Mouse (Mus musculus) layer of hippocampus, adult 18-20 months (tissue): ENCODE results near the gene Gm20517. TPM values are rescaled to one million over a fixed set of nuclear protein-coding genes. Genes with fewer than 3 reads are reported as not detected.

ENCODE experiments used
- DNase-seq, 2 experiments: peaks; one replicate each; pipeline ENCODE4 v3.0.0; 2022; ENCODE audit warnings: low spot score in 2 of 2
- long read RNA-seq: library from polyadenylated mRNA; stranded (forward); transcript quantifications from one replicate; pipeline ENCODE4 v2.0.0, GENCODE M21; 2021
- total RNA-seq, 2 experiments: library from RNA; stranded (reverse); gene quantifications; 2 replicates each; pipeline ENCODE4 v1.2.3; 2021

Gene Gm20517
- 1 to 10 TPM; 4.2 to 5.8 TPM for total RNA-seq
- long read RNA-seq, partial matches to known transcripts, result 0 of 2 reads
- long read RNA-seq, other reads (novel, unspliced or antisense), result 2 of 2 reads

DNA sequence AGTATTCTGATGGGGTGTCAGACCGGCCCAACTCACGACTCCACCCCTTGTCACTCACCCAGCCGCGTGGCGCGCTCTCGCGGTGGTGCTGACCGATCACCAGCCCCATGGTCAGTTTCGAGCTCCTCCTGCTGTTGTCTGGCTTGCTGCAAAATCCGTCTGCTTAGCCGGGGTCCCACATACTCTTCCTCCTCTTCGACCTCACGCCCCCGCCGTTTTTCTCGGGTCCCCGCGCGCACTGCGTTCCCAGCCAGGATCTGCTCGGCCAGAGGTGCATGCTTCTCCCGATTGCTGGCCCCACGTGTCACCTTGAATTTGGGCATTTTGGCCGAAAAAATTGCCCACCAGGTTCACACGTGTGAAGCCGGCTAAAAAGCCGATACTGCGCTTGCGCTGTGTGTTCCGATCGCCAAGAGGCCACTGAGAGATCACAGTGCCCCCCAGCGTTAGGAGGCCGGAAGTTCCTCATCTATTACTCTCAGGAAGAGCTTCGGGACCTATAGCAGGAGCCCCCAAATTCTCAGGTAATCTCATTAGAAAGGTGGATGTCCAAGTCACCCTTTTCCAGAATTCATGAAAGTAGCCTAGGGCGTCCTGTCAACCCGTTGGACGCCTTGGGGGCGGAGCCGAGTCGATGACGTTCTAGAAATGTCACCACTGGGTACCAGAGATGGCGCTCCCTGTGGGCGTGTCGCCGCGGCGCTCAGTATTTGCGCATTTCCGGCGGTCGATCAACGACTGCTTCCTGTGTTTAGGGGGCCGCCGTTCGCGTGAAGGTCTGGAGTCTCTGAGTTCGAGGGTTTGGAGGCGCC is at the start of gene Gm20517, which contains the start of the genes Bysl and Med20:
Gm20517 (plus strand) TSS at position 741 of the 812 bp plus-strand sequence.
Bysl (minus strand) TSS at position 644 of the 812 bp plus-strand sequence.
Med20 (plus strand) TSS at position 734 of the 812 bp plus-strand sequence.
- peak; percentile 93 to 97 for DNase-seq

DNA sequence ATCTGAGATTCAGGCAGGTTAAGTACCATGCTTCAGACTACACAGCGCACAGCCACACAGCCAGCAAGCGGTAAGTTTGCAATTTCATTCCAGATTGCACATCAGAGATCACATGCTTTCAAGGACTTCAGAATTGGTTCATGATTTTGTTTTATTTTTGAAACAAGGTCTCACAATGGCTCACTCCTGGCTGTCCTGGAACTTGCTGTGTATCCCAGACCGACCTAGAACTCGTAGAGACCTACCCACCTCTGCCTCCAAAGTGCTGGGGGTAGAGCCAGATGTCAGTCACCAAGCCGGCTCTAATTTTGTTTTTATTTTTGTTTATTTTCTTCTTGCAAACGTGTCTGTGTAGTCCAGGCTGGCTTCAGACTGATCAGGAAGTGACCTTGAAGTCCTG is 48.5 kb upstream of the Gm20517 start:
- no peak for DNase-seq

DNA sequence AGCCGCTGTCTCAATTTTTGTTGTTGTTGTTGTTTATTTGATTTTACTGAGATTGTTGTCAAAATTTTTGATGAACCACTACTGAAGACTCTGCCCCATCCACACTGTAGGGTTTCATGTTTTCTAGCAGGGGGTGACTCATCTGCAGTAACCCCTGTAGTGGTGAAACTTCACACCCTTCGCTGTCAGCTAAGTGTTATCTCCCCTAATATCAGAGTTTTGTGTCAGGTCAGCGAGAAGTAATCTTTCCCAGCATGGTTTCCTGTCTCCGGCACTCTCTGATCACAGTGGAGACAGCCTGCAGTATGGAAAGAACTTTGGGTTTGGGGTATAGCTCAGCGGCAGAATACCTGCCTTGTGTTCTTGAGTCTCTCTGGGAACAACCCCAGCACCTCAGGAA is 46.8 kb upstream of the Gm20517 start:
- no peak for DNase-seq

DNA sequence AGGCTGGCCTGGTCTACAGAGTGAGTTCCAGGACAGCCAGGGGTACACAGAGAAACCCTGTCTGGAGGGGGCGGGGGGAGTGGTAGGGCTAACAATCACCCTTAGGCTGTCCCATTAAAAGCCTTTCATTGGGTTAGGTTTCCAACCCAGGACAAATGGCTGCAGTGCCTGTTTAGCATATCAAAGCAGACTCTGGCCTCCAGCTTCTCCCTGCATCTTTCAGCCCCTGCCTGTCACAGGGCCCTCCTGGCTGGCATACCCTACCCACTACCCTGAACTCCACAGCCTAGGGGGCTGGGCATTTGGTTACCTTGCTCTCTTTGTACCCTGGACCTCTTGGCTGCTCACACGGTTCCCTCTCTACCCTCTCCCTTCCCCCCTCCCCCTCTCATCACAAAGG is 45.3 kb upstream of the Gm20517 start:
- no peak for DNase-seq

DNA sequence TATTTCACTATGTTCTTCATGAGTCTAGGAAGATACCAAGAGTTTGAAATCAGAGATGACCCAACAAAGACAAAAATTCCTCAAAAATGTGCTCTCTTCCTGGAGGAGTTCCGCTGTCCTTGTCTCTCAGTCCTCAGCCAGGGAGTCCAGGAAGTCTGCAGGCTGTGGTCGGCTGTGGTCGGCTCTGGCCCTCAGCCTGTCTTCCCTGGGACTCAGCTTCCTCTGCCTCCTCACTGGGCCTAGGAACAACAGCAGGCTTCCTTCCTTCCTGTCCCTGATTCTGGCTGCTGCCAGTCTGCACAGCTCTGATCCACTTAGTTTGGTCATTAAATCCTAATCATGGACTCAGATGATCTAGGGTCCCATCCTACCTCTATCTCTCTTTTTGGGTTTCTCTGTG is 44.1 kb upstream of the Gm20517 start:
- DNase-seq, result no peak

DNA sequence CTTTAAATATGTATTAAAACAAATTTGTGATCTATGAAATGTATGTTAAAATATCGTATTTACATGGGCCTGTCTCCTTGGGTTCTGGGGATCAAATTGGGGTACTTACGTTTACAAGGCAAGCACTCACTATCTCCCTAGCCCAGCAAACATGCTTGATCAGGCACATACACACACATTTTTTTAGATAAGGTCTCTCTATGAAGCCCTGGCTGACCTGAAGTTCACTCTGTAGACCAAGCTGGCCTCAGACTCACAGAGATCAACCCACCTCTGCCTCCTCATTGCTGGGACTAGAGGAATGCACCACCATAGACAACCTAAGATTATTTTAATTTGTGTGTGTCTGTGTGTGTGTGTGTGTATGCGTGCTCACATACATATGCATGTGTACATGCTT is 43.0 kb upstream of the Gm20517 start:
- DNase-seq, result no peak

DNA sequence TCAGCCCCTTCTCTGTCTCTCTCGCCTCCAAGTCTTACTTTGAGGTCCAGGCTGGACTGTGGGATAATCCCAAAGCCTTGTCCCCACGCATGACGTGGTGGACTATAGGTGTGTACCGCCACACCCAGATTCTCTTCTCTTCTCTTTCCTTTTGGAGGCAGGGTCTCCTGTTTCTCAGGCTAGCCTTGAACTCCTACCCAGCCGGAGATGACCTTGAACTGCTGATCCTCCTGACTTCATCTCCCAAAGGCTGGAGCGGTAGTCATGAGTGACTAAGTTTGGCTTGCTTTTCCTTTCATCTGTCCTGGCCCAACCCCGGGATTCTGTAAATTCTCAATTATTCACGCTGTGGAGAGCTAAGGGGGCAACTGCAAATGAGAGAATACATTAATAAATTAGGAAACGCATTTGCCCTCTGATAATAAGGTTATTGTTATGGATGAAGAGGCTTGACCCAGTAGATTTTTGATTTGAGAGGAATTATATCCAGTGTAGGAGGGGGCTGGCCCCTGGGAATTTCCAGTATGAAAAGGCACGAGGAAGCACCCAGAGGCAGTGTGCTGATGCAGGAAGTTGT is 42.4 kb upstream of the Gm20517 start:
- DNase-seq, result no peak

DNA sequence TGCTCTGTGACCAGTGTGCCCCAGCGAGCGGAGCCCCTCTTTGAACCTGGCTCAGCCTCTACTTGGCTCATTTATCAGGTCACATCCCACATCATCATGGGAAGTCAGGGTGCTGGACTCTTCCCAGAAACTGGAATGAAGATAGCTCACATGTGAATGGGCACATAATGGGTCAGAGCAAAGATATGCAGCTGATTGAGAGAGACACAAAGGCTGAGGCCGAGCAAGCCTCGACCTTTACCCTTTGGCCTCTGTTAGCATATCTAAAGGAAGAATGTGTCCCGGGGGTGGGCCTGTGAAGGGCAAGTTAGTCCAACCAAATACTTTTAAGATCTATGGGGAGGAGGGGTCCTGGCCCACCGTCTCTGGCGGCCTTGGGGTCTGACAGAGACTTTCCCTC is 39.8 kb upstream of the Gm20517 start:
- DNase-seq, result no peak

DNA sequence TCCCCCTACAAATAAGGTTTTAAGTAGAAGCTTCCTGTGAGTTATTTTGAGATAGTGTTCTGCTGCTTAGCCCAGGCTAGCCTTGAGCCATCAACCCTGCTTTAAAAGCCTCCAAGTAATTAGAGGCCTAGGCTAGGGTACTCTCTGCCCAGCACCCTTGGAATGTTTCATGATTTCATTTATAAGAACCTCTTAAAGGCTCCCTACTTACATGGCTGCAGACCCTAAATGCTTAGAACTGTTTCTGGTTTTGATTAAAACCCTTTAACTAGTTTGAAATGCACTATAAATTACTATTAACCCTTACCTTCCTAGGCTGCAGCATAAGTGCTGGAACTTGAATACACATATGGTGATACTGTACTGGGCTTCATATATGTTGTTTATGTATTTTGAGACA is 39.0 kb upstream of the Gm20517 start:
- DNase-seq, result no peak

DNA sequence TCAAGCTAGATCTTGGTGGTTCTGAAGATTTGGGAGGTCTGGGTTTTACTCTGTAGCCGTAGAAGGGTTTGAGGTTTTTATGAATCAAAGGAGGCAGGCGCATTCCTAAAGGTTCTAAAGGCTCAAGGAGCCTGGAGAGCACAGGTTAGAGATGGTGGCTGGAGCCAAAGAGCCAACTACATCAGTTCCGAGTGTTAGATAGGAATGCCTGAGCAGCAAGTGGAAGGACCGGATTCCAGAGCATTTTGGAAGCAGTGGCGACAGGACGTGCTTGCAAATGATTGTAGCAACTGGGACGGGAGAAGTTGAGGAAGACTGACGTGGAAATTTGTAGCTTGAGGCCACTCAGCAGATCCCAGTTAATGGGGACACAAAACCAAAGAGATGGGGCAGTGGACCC is 37.4 kb upstream of the Gm20517 start:
- no peak for DNase-seq

DNA sequence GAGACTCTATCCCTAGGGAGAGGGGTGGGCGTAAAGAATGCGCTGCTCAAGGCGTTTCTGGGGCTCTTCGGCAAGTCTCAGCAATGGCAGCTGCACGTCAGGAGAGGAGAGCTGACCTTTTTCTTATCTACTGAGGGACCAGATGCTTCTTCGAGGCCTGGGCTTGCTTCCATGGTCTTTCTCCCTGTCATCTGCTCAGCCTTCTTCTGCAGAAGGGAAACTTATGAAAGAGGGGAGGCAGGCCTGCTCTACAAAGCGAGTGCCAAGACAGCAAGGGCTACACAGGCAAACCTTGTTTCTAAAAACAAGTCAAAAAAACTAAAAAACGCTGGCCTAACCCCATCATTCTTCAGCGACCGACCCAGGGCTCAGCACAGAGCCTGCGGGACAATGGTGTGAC is 36.6 kb upstream of the Gm20517 start:
- no peak for DNase-seq

DNA sequence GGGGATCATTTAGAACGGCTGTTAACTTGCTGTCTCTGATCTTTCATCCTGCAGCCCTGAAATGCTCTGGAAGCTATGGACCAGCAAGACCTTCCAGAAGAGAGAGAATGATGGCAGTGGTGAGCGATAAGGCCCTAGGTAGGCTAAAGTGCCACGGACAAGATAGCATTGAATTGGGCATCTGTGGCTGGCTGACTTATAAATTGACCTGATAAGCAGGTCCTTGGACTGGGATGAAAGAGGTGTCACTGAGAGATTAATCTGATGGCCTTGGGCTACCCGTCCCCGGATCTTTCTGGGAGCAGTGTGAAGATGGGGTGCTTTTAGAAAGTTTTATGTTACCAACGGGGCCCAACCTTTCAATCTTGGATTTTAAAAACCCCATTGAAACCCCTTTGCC is 32.7 kb upstream of the Gm20517 start:
- no peak for DNase-seq

DNA sequence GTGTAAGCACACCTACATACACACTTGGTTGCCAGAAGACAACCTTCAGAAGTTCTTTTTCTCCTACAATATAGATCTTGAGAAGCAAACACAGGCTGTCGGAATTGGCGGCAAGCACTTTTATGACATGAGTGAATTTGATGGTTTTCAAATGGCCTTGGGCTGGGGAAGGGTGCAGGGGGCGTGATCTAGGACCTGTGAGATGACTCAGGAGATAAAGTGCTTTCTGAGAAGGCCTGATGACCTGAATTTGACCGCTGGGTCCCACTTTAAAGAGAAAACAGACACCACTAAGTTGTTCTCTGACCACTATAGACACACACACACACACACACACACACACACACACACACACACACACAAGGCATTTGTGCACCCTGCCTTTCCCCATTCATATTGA is 30.4 kb upstream of the Gm20517 start:
- DNase-seq, result no peak

DNA sequence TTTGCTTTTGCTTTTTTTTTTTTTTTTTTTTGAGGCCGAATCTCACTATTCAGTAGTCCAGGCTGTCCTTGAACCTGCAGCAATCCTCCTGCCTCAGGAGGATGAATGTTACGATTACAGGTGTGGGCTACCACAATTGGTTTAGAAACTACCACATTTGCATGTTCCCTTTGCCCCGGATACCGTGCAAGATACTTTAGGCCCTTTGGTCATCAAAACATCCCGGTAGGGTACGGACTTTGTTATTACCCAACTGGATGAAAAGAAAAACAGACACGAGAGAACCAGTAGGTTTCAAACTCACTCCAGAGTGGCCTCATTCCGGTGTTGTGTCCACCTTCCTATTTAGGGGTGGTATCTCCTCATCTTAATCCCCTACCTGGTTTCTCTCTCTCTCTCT is 22.9 kb upstream of the Gm20517 start:
- no peak for DNase-seq

DNA sequence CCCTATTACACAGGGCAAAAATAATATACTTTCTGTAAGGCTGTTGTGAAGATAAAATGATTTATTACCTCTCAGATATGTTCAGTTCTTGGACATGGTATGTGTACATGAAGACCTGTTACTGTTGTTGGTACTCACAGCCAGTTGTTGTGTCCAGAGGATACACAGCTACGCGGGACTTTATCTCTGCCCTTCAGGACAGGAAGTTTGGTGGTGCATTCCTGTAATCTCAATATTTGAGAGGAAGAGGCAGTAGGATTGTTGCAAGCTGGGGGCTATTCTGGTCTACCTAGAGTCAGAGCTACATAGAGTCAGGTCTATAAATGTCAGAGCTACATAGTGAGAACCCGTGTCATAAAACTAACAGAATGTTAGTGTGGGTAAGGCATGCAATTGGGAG is 20.3 kb upstream of the Gm20517 start:
- DNase-seq, result no peak

DNA sequence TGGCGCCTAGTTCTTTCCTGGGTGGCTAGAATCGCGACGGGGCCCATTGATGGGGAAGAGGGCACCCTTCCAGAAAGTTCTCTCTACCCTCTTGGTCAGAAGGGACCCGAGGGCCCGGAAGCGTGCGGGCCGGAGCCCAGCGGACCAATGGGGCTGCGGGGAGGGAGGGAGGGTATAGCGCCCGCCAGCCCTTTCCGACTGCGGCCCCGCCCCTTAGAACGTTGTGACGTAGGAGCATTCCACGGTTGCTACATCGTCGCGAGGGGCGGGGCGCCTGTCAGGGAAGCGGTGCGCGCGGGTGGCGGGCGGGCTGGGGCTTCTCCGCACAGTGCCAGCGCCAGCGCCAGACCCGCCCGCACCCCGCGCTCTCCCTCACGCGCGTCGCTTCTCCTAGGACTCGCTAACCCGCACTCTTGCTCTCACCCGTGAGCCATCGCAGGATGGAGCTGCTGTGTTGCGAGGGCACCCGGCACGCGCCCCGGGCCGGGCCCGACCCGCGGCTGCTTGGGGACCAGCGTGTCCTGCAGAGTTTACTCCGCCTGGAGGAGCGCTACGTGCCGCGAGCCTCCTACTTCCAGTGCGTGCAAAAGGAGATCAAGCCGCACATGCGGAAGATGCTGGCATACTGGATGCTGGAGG is 18.1 kb upstream of the Gm20517 start:
- DNase-seq, result peak; percentile 87 to 92

DNA sequence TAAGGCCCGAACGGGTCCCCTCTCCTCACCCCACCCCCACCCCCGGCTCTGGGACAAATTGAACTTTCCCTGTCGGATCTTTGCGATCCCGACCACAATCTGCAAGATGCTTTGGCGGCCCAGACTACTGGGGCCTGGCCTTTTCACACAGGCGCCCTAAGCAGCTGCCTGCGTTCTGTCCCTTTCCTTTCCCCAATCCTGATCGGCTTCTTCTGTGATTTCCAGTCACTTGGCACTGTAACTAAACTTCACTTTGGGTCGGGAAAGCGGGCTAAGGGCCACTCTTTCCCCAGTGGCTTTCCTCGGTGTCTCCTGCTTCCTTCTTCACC is 17.6 kb upstream of the Gm20517 start:
- DNase-seq, result no peak

DNA sequence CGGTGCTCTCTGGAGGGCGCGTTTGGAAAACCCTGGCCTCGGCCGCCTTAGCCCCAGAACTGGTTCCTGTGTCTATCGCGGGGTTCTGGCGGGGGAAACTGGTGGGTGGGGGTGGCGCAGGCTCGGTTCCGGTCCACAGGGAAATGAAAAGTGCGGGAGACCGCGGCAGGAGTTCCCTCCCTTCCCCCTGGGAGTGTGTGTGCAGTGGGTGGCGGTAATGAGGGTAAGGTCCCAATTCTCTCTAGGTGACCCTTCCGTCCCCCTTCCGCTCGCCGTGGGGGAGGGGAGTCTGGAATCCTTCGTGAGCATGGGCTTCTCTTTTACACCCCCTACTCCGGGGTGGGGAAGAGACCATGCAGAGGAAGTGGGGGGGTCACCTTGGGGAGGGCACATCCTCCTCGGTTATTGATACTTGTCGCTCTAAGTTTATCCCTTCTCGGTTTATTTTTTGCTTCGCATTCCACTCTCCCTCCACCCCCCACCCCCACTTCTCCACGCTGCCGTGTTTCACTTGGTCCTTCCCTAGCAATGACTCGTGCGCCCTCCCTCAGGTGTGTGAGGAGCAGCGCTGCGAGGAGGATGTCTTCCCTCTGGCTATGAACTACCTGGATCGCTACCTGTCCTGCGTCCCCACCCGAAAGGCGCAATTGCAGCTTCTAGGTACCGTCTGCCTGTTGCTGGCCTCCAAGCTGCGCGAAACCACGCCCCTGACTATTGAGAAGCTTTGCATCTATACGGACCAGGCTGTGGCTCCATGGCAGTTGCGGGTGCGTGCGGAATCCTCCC is 17.0 kb upstream of the Gm20517 start:
- no peak for DNase-seq

DNA sequence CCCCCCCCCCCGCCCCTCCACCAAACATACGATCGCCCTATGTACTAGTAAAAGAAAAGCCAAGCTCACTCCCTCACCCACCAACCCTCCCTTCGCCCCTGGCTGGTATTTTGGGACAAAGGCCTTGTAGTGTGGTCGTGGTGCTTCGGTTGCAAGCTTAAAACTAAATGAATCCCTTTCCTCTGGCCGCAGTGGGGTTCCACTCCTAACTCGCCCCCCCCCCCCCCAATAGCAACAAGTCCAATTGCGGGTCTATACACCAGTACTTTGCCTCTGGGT is 16.5 kb upstream of the Gm20517 start:
- no peak for DNase-seq

DNA sequence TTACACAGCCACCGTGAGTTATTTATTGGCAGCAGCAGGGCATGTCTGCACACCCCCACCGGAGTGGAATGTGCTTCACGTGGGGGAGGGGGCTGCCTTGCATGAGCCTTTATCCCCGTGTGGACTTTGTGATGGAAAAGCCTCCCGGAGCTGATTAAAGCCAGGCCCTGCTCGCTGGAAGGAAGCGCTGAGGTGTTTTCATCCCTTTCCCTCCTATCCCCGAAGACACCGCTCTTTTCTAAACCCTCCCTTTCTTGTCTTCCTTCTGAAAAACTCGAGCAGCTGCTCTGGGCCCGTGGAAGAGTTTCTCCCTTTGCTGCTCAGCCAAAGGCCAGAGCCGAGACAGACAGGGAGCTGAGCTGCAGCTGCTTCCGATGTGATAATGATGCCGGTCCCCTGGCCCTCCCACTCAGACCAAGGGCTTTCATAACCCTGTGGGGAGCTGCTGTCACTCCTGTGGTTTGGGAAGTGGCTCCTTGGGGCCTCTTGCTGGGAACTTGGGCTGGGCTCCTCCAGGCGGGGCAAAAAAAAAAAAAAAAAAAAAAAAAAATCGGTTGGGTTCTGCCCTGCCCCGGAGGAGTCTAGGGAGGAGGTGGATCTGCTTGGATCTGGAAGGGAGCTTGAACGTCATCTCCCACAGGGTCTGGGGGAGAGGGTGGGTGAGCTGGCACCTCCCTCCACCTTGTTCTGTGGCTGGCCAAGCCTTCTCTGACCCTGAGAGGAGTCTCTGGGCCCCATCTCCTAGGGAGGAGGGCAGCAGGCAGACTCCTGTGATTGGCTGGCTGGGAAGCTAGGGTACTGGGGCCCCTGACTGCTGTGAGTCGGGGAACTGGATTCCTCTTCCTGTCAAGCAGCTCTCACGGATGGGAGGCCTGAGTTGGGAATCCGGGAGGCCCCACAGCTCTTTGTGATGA is 15.9 kb upstream of the Gm20517 start:
- DNase-seq, result no peak
